Mouse (Mus musculus): ENCODE data around the gene Rps6kb1. TPM values are rescaled to one million over a fixed set of nuclear protein-coding genes. Genes with fewer than 3 reads are reported as not detected.

Gene Rps6kb1
- total and polyA plus RNA-seq, 3 experiments, result 45.2 to 110 (median 76.9) TPM

DNA sequence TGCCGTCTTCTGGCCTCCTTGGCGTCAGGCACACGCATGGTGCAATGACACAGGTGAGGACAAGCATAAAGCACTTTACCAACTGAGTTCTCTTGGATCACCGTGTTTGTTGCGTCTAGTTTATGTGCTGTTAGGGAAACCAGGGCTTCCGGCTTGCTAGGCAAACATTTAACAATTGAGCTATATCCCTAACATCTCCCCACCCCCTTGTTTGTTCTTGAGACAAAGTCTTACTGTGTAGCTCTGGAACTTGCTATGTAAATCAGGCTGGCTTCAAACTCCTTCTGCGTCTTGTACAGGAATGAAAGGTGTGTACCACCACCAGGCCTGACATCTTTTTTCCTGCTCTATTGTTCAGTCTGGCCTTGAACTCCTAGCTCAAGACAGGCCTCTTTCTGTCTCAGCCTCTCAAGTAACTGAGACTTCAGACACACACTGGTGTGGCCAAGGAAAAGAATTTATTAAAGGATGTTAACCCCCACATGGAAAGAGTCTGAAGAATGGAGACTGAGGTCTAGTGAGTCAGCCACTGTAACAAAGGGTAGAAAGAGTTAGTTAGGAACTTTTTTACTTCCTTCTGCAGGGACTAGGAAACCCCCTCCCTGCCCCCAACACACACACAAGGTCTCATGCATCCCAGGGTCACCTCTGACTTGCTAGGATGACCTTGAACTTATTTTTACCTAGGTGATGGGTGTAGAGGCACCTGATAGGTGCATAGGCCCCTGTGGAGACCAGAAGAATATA is 31.2 kb upstream of the Rps6kb1 start:
- peak overlapping the region in 1 of 3 experiments; percentile 1 for H3K4me3 ChIP-seq (replicated peaks in 1 of 3; ENCODE audit: low read depth in 2 of 3, low read length in 2 of 3, poor library complexity in 1 of 3)
- no peaks in the 10 kb centered on the region for H3K79me2 ChIP-seq (replicated peaks; ENCODE audit: control insufficient read depth, extremely low read depth, insufficient read depth, poor library complexity, severe bottlenecking)
- H3K9me3 ChIP-seq (replicated peaks; ENCODE audit: low read length), result no peaks in the 10 kb centered on the region
- H3K36me3 ChIP-seq (replicated peaks in 1 of 2; ENCODE audit: control insufficient read depth in 1 of 2, insufficient read depth in 1 of 2, low read length in 1 of 2), result no peaks in the 10 kb centered on the region
- TF ChIP-seq MAX (IDR thresholded peaks at IDR 0.05; ENCODE audit: low read length) (no peak), RAD21 (IDR thresholded peaks at IDR 0.05; ENCODE audit: low read depth, low read length) (no peak), GABPA (IDR thresholded peaks at IDR 0.05; ENCODE audit: insufficient replicate concordance, low read depth, low read length) (no peak), IRF4 (IDR thresholded peaks at IDR 0.05; ENCODE audit: low read depth, low read length) (peak; percentile 42; the same call in 1 of the 2 replicates), ETS1 (conservative IDR thresholded peaks at IDR 0.05; ENCODE audit: low read depth, low read length) (peak; percentile 76), BHLHE40 (IDR thresholded peaks at IDR 0.05; ENCODE audit: low read depth, low read length) (peak; percentile 67), NRF1 (IDR thresholded peaks at IDR 0.05; ENCODE audit: low read depth, low read length) (no peak), JUN (IDR thresholded peaks at IDR 0.05; ENCODE audit: insufficient read depth, low read depth, low read length) (0 out of 2 replicates have a peak, but pooled peaks have one; percentile 12), NELFE (IDR thresholded peaks at IDR 0.05; ENCODE audit: low read depth, low read length) (no peak), CHD2 (IDR thresholded peaks at IDR 0.05; ENCODE audit: low read length) (peak; percentile 92), MXI1 (IDR thresholded peaks at IDR 0.05; ENCODE audit: low read depth, low read length) (no peak), MYC (IDR thresholded peaks at IDR 0.05; ENCODE audit: low read depth, low read length) (no peak; the same call in 1 of the 2 replicates), EP300 (IDR thresholded peaks at IDR 0.05; ENCODE audit: low read length) (peak; percentile 77), UBTF (IDR thresholded peaks at IDR 0.05; ENCODE audit: low read depth, low read length) (no peak), RCOR1 (conservative IDR thresholded peaks at IDR 0.05; ENCODE audit: low read depth, low read length) (no peak), ZNF384 (IDR thresholded peaks at IDR 0.05; ENCODE audit: low read depth, low read length) (no peak; the same call in 1 of the 2 replicates), USF2 (conservative IDR thresholded peaks at IDR 0.05; ENCODE audit: low read depth, low read length) (no peak), ZC3H11A (IDR thresholded peaks at IDR 0.05; ENCODE audit: low read depth, low read length) (no peak), POLR2A (IDR thresholded peaks at IDR 0.05; ENCODE audit: low read depth, low read length) (no peak; the same call in 1 of the 2 replicates), ZKSCAN1 (IDR thresholded peaks at IDR 0.05; ENCODE audit: borderline replicate concordance, low read depth, low read length) (no peak), TCF12 (IDR thresholded peaks at IDR 0.05; ENCODE audit: low read depth, low read length) (peak; percentile 74; the same call in 1 of the 2 replicates), MEF2A (IDR thresholded peaks at IDR 0.05; ENCODE audit: borderline replicate concordance, low read depth, low read length) (peak; percentile 47; the same call in 1 of the 2 replicates), PAX5 (IDR thresholded peaks at IDR 0.05; ENCODE audit: low read length) (no peak), USF1 (IDR thresholded peaks at IDR 0.05; ENCODE audit: low read depth, low read length) (no peak)
- peak overlapping the region; percentile 34; the same call in 1 of the 2 replicates for H3K4me2 ChIP-seq (ENCODE audit: insufficient read depth, low read depth, poor library complexity, severe bottlenecking)
- peak overlapping the region; percentile 6 for H3K9ac ChIP-seq (ENCODE audit: insufficient read depth, low read depth)
- H3K27me3 ChIP-seq (replicated peaks), result no peaks in the 10 kb centered on the region
- dilution Hi-C loops (cut with MboI; ENCODE audit: extremely low pct_ligation_motif_present, extremely low pct_unique_long_range_greater_than_20kb, low sequenced_read_pairs) (no loop called here), in situ Hi-C loops (cut with MboI; ENCODE audit: low pct_ligation_motif_present, low pct_unique_long_range_greater_than_20kb, low sequenced_read_pairs) (loop anchor here (5.0 to 10.0 kb wide), 2 partner anchors 76 to 429 kb away; no protein-coding TSS in a partner anchor)
- H3K4me1 ChIP-seq (ENCODE audit: control insufficient read depth in 1 of 2, insufficient read depth in 2 of 2), result peaks cover 45 to 92% of the 10 kb centered on the region in 2 experiments
- H3K27ac ChIP-seq (ENCODE audit: insufficient read depth, low read depth), result peak overlapping the region; percentile 91
- DNase-seq (ENCODE audit: extremely low read depth), result no peak
